Mouse (Mus musculus): ENCODE measurements around the gene Ergic3. TPM values are rescaled to one million over a fixed set of nuclear protein-coding genes. Genes with fewer than 3 reads are reported as not detected.
A peak's percentile ranks its signal among the peaks of the same experiment; 100 is the strongest.

Ergic3 gene
- 379 and 435 TPM in 2 replicates for polyA plus RNA-seq (2014; fragmentation: Nextera tagmentation; extraction: Ambion mirVana)

- peaks cover 32% of the 10 kb centered on the region for H3K36me3 ChIP-seq (ENCODE audit: control insufficient read depth, insufficient read depth, low read length)
- peak within 1 kb of the TSS; percentile 87 for H3K9ac ChIP-seq (replicated peaks; ENCODE audit: low read length)
- peaks cover 6% of the 10 kb centered on the region for H3K4me1 ChIP-seq (ENCODE audit: control insufficient read depth, insufficient read depth, low read length)
- no peaks in the 10 kb centered on the region for H3K9me3 ChIP-seq (ENCODE audit: control insufficient read depth, low read length)
- H3K27ac ChIP-seq (replicated peaks; ENCODE audit: low read depth, low read length), result peak within 1 kb of the TSS; percentile 78
- ATAC-seq (ENCODE audit: low FRiP score, low TSS enrichment) (peak; percentile 99), DNase-seq (peak; percentile 99)
- H3K27me3 ChIP-seq (ENCODE audit: control insufficient read depth, insufficient read depth, low read length), result no peaks in the 10 kb centered on the region
- under 1% methylated on average over 45 of the region's 45 CpGs for WGBS
- H3K4me2 ChIP-seq (ENCODE audit: low read length), result peak within 1 kb of the TSS; percentile 73
- peak within 1 kb of the TSS; percentile 87 for H3K4me3 ChIP-seq (replicated peaks; ENCODE audit: low read depth, low read length)
Observed at GRCm38 (mm10) chr2:156007888-156008532, at the start of gene Ergic3, which contains the start of gene 6430550D23Rik. Ergic3 (plus strand) TSS chr2:156008045. 6430550D23Rik (minus strand) TSS chr2:156007977.

GRCm38 (mm10) chr2:155959981-155960380 is 47.9 kb upstream of the Ergic3 start:
- DNase-seq, result no peak
- ATAC-seq (ENCODE audit: low FRiP score, low TSS enrichment), result no peak
- H3K4me3 ChIP-seq (replicated peaks; ENCODE audit: low read depth, low read length), result no peak overlapping the region
- H3K9ac ChIP-seq (replicated peaks; ENCODE audit: low read length), result no peak overlapping the region
- H3K9me3 ChIP-seq (ENCODE audit: control insufficient read depth, low read length), result no peaks in the 10 kb centered on the region
- H3K4me2 ChIP-seq (ENCODE audit: low read length), result no peak overlapping the region
- peaks cover 5% of the 10 kb centered on the region; the same call in 1 of the 2 replicates for H3K4me1 ChIP-seq (ENCODE audit: control insufficient read depth, insufficient read depth, low read length)
- WGBS, result 93% methylated on average over 5 of the region's 5 CpGs
- H3K36me3 ChIP-seq (ENCODE audit: control insufficient read depth, insufficient read depth, low read length), result peaks cover 23% of the 10 kb centered on the region
- H3K27ac ChIP-seq (replicated peaks; ENCODE audit: low read depth, low read length), result no peak overlapping the region
- no peaks in the 10 kb centered on the region for H3K27me3 ChIP-seq (ENCODE audit: control insufficient read depth, insufficient read depth, low read length)

GRCm38 (mm10) chr2:155961862-155962261 is 46.0 kb upstream of the Ergic3 start:
- ATAC-seq (ENCODE audit: low FRiP score, low TSS enrichment), result no peak
- Histone ChIP-seq H3K27me3 (ENCODE audit: control insufficient read depth, insufficient read depth, low read length) (no peaks in the 10 kb centered on the region), H3K27ac (replicated peaks; ENCODE audit: low read depth, low read length) (no peak overlapping the region), H3K36me3 (ENCODE audit: control insufficient read depth, insufficient read depth, low read length) (peaks cover 36% of the 10 kb centered on the region), H3K4me3 (replicated peaks; ENCODE audit: low read depth, low read length) (no peak overlapping the region), H3K9ac (replicated peaks; ENCODE audit: low read length) (no peak overlapping the region), H3K9me3 (ENCODE audit: control insufficient read depth, low read length) (no peaks in the 10 kb centered on the region), H3K4me2 (ENCODE audit: low read length) (no peak overlapping the region), H3K4me1 (ENCODE audit: control insufficient read depth, insufficient read depth, low read length) (peaks cover 5% of the 10 kb centered on the region; the same call in 1 of the 2 replicates)
- 70% methylated on average over 10 of the region's 10 CpGs for WGBS
- no peak for DNase-seq

GRCm38 (mm10) chr2:155962991-155963390 is 44.9 kb upstream of the Ergic3 start:
- ATAC-seq (ENCODE audit: low FRiP score, low TSS enrichment) (no peak), DNase-seq (peak; percentile 78)
- H3K4me1 ChIP-seq (ENCODE audit: control insufficient read depth, insufficient read depth, low read length), result no peaks in the 10 kb centered on the region
- 42% methylated on average over 1 of the region's 1 CpGs for WGBS
- H3K27me3 ChIP-seq (ENCODE audit: control insufficient read depth, insufficient read depth, low read length), result no peaks in the 10 kb centered on the region
- H3K27ac ChIP-seq (replicated peaks; ENCODE audit: low read depth, low read length), result no peak overlapping the region
- no peak overlapping the region for H3K4me2 ChIP-seq (ENCODE audit: low read length)
- H3K36me3 ChIP-seq (ENCODE audit: control insufficient read depth, insufficient read depth, low read length), result peaks cover 47% of the 10 kb centered on the region
- no peaks in the 10 kb centered on the region for H3K9me3 ChIP-seq (ENCODE audit: control insufficient read depth, low read length)
- no peak overlapping the region for H3K9ac ChIP-seq (replicated peaks; ENCODE audit: low read length)
- H3K4me3 ChIP-seq (replicated peaks; ENCODE audit: low read depth, low read length), result no peak overlapping the region

GRCm38 (mm10) chr2:155973348-155973747 is 34.5 kb upstream of the Ergic3 start:
- H3K9me3 ChIP-seq (ENCODE audit: control insufficient read depth, low read length), result no peaks in the 10 kb centered on the region
- no peaks in the 10 kb centered on the region for H3K4me1 ChIP-seq (ENCODE audit: control insufficient read depth, insufficient read depth, low read length)
- ATAC-seq (ENCODE audit: low FRiP score, low TSS enrichment) (no peak), DNase-seq (no peak)
- no peak overlapping the region for H3K4me3 ChIP-seq (replicated peaks; ENCODE audit: low read depth, low read length)
- H3K9ac ChIP-seq (replicated peaks; ENCODE audit: low read length), result no peak overlapping the region
- no peak overlapping the region for H3K27ac ChIP-seq (replicated peaks; ENCODE audit: low read depth, low read length)
- 83% methylated on average over 6 of the region's 6 CpGs for WGBS
- no peak overlapping the region for H3K4me2 ChIP-seq (ENCODE audit: low read length)
- no peaks in the 10 kb centered on the region for H3K27me3 ChIP-seq (ENCODE audit: control insufficient read depth, insufficient read depth, low read length)
- H3K36me3 ChIP-seq (ENCODE audit: control insufficient read depth, insufficient read depth, low read length), result peaks cover 88% of the 10 kb centered on the region

- no peaks in the 10 kb centered on the region for H3K27me3 ChIP-seq (ENCODE audit: control insufficient read depth, insufficient read depth, low read length)
- ATAC-seq (ENCODE audit: low FRiP score, low TSS enrichment), result no peak
- peak; percentile 4 for DNase-seq
- peaks cover 85% of the 10 kb centered on the region for H3K36me3 ChIP-seq (ENCODE audit: control insufficient read depth, insufficient read depth, low read length)
- no peaks in the 10 kb centered on the region for H3K9me3 ChIP-seq (ENCODE audit: control insufficient read depth, low read length)
- WGBS, result 82% methylated on average over 14 of the region's 14 CpGs
- H3K4me3 ChIP-seq (replicated peaks; ENCODE audit: low read depth, low read length), result no peak overlapping the region
- H3K27ac ChIP-seq (replicated peaks; ENCODE audit: low read depth, low read length), result no peak overlapping the region
- H3K4me1 ChIP-seq (ENCODE audit: control insufficient read depth, insufficient read depth, low read length), result no peaks in the 10 kb centered on the region
- H3K9ac ChIP-seq (replicated peaks; ENCODE audit: low read length), result no peak overlapping the region
- no peak overlapping the region for H3K4me2 ChIP-seq (ENCODE audit: low read length)
Observed at GRCm38 (mm10) chr2:155974087-155974731, 33.6 kb upstream of the Ergic3 start.

GRCm38 (mm10) chr2:155979328-155979991 is 28.4 kb upstream of the Ergic3 start:
- DNase-seq (no peak), ATAC-seq (ENCODE audit: low FRiP score, low TSS enrichment) (no peak)
- peaks cover 90% of the 10 kb centered on the region for H3K36me3 ChIP-seq (ENCODE audit: control insufficient read depth, insufficient read depth, low read length)

GRCm38 (mm10) chr2:155985776-155986175 is 22.1 kb upstream of the Ergic3 start:
- Histone ChIP-seq H3K36me3 (ENCODE audit: control insufficient read depth, insufficient read depth, low read length) (peaks cover 98% of the 10 kb centered on the region), H3K27ac (replicated peaks; ENCODE audit: low read depth, low read length) (no peak overlapping the region), H3K4me1 (ENCODE audit: control insufficient read depth, insufficient read depth, low read length) (no peaks in the 10 kb centered on the region), H3K27me3 (ENCODE audit: control insufficient read depth, insufficient read depth, low read length) (no peaks in the 10 kb centered on the region), H3K9me3 (ENCODE audit: control insufficient read depth, low read length) (no peaks in the 10 kb centered on the region), H3K4me3 (replicated peaks; ENCODE audit: low read depth, low read length) (no peak overlapping the region), H3K4me2 (ENCODE audit: low read length) (no peak overlapping the region), H3K9ac (replicated peaks; ENCODE audit: low read length) (no peak overlapping the region)
- no peak for DNase-seq
- no peak for ATAC-seq (ENCODE audit: low FRiP score, low TSS enrichment)
- 92% methylated on average over 7 of the region's 7 CpGs for WGBS

More at GRCm38 (mm10) chr2:155979328-155979991, 28.4 kb upstream of the Ergic3 start:
- no peaks in the 10 kb centered on the region for H3K4me1 ChIP-seq (ENCODE audit: control insufficient read depth, insufficient read depth, low read length)
- H3K4me2 ChIP-seq (ENCODE audit: low read length), result no peak overlapping the region
- 90% methylated on average over 5 of the region's 5 CpGs for WGBS
- H3K9ac ChIP-seq (replicated peaks; ENCODE audit: low read length), result no peak overlapping the region
- no peaks in the 10 kb centered on the region for H3K9me3 ChIP-seq (ENCODE audit: control insufficient read depth, low read length)
- no peaks in the 10 kb centered on the region for H3K27me3 ChIP-seq (ENCODE audit: control insufficient read depth, insufficient read depth, low read length)
- H3K4me3 ChIP-seq (replicated peaks; ENCODE audit: low read depth, low read length), result no peak overlapping the region
- H3K27ac ChIP-seq (replicated peaks; ENCODE audit: low read depth, low read length), result no peak overlapping the region
